In genomic region chr2:150828654-150829053, GRCm38 (mm10) we compare ENCODE assay signal across 24 mouse cellular contexts. TPM values are rescaled to one million over a fixed set of nuclear protein-coding genes. Genes with fewer than 3 reads are reported as not detected.
DNase-seq lines count a peak whose midpoint lies in the region; ATAC-seq and TF ChIP-seq lines count a peak whose summit lies in the region.
"Had no signal": no experiment of that assay in that cellular context is flagged by ENCODE, and none has a peak within 500 bp of the region (broad histone marks: within the 10 kb centered on the region; RNA-seq: fewer than 3 reads in every experiment).

No protein-coding gene starts in this region.

- intact Hi-C loops in heart, adult 2 months (cut with DNase I): no loop called here
- intact Hi-C loops in left cerebral cortex, adult 2 months (cut with DNase I): no loop called here

- no peaks in the 10 kb centered on the region for H3K79me2 ChIP-seq in heart, adult 2 months (replicated peaks; ENCODE audit: control insufficient read depth, insufficient read depth, low read length)
- H3K79me2 ChIP-seq in macrophage (ENCODE audit: inconsistent target): no peaks in the 10 kb centered on the region; the same call in 1 of the 2 replicates

- ATAC-seq in erythroblast, adult 5-6 weeks (replicated peaks; ENCODE audit: low FRiP score, poor library complexity, severe bottlenecking): no peak
- ATAC-seq: activated CD4-positive, CD25-positive, alpha-beta regulatory T cell, adult 4 months; forebrain, embryonic 13.5 days; lung, postnatal 0 days had no signal

- H3K4me3 ChIP-seq in heart, adult 2 months: no peak overlapping the region
- H3K4me3 ChIP-seq in left cerebral cortex, adult 2 months: no peak overlapping the region
- H3K4me3 ChIP-seq in ES-Bruce4 (ENCODE audit: low read depth, low read length) (no peak overlapping the region), macrophage (ENCODE audit: inconsistent target) (no peak overlapping the region)
- H3K4me3 ChIP-seq: embryonic facial prominence, embryonic 13.5 days; forebrain, embryonic 13.5 days; heart, embryonic 15.5 days; intestine, embryonic 15.5 days; limb, embryonic 12.5 days; neural tube, embryonic 15.5 days had no signal

- peaks cover 1% of the 10 kb centered on the region; the same call in 1 of the 2 replicates for H3K4me1 ChIP-seq in heart, adult 2 months (ENCODE audit: control insufficient read depth, insufficient read depth, low read length)
- H3K4me1 ChIP-seq in ES-Bruce4 (ENCODE audit: control insufficient read depth, insufficient read depth, low read length): no peaks in the 10 kb centered on the region
- H3K4me1 ChIP-seq: embryonic facial prominence, embryonic 13.5 days; forebrain, embryonic 13.5 days; heart, embryonic 15.5 days; intestine, embryonic 15.5 days; limb, embryonic 12.5 days; neural tube, embryonic 15.5 days had no signal

- no peak for TF ChIP-seq EP300 in heart, adult 2 months (IDR thresholded peaks at IDR 0.05; ENCODE audit: insufficient read depth, low read depth, low read length)
- no peak for TF ChIP-seq EP300 in ES-Bruce4 (IDR thresholded peaks at IDR 0.05; ENCODE audit: insufficient read depth, low read depth, low read length)

- 75% methylated on average over 4 of the region's 4 CpGs for WGBS in heart, adult 2 months
- 98% methylated on average over 4 of the region's 4 CpGs for WGBS in macrophage (ENCODE audit: missing documents)

- TF ChIP-seq POLR2A in heart, adult 2 months (IDR thresholded peaks at IDR 0.05; ENCODE audit: insufficient read depth, low read depth, low read length): no peak
- no peak for TF ChIP-seq POLR2A in ES-Bruce4 (IDR thresholded peaks at IDR 0.05; ENCODE audit: insufficient read depth, low read length)

- no peaks in the 10 kb centered on the region for H3K9me3 ChIP-seq in ES-Bruce4 (replicated peaks; ENCODE audit: control insufficient read depth, insufficient read depth, low read length, poor library complexity, severe bottlenecking)
- H3K9me3 ChIP-seq: embryonic facial prominence, embryonic 13.5 days; forebrain, embryonic 13.5 days; heart, embryonic 15.5 days; intestine, embryonic 15.5 days; limb, embryonic 12.5 days; neural tube, embryonic 15.5 days had no signal

- H3K27ac ChIP-seq in heart, adult 2 months: no peak overlapping the region
- no peak overlapping the region for H3K27ac ChIP-seq in left cerebral cortex, adult 2 months
- no peak overlapping the region for H3K27ac ChIP-seq in ES-Bruce4 (ENCODE audit: insufficient read depth, low read length)
- peak overlapping the region; percentile 99 for H3K27ac ChIP-seq in macrophage
- H3K27ac ChIP-seq: embryonic facial prominence, embryonic 13.5 days; forebrain, embryonic 13.5 days; heart, embryonic 15.5 days; hindbrain, embryonic 14.5 days; intestine, embryonic 15.5 days; limb, embryonic 12.5 days; neural tube, embryonic 15.5 days had no signal

- peaks cover 3% of the 10 kb centered on the region for H3K36me3 ChIP-seq in heart, adult 2 months (ENCODE audit: control insufficient read depth, insufficient read depth, low read length)
- H3K36me3 ChIP-seq in ES-Bruce4 (ENCODE audit: control insufficient read depth, insufficient read depth, low read length, poor library complexity, severe bottlenecking) (peaks cover 10% of the 10 kb centered on the region), macrophage (ENCODE audit: inconsistent target) (peaks cover 81% of the 10 kb centered on the region)

- no peak for DNase-seq in heart, adult 2 months
- DNase-seq in heart, postnatal 4 days: no peak
- no peak for DNase-seq in left cerebral cortex, adult 2 months (ENCODE audit: extremely low spot score in 1 of 2, low spot score in 2 of 2)
- DNase-seq in left cerebral cortex, adult 9 months (ENCODE audit: low spot score in 2 of 2): no peak
- no peak for DNase-seq in right cerebral cortex, adult 2 months (ENCODE audit: low spot score in 2 of 2)
- DNase-seq: adrenal gland, adult 8-10 months; cerebellum, adult 2 months; cerebellum, postnatal 25 days; embryo, embryonic 11 days; gastrocnemius, postnatal 25 days; heart, postnatal 36 days; thymus, postnatal 25 days had no signal

- no peak overlapping the region for H3K9ac ChIP-seq in heart, adult 2 months (ENCODE audit: low read depth, low read length)
- H3K9ac ChIP-seq in ES-Bruce4 (ENCODE audit: low read depth, poor library complexity, severe bottlenecking): no peak overlapping the region
- H3K9ac ChIP-seq: embryonic facial prominence, embryonic 13.5 days; forebrain, embryonic 13.5 days; heart, embryonic 15.5 days; hindbrain, embryonic 14.5 days; intestine, embryonic 15.5 days; limb, embryonic 12.5 days; neural tube, embryonic 15.5 days had no signal

- TF ChIP-seq CTCF in heart, adult 2 months (IDR thresholded peaks at IDR 0.05): peak; percentile 42
- peak; percentile 22 for TF ChIP-seq CTCF in left cerebral cortex, adult 2 months (IDR thresholded peaks at IDR 0.05)
- peak; percentile 26 for TF ChIP-seq CTCF in ES-Bruce4 (IDR thresholded peaks at IDR 0.05; ENCODE audit: low read depth, low read length)

- H3K27me3 ChIP-seq in heart, adult 2 months (ENCODE audit: control insufficient read depth, insufficient read depth, low read length): no peaks in the 10 kb centered on the region
- H3K27me3 ChIP-seq in ES-Bruce4 (ENCODE audit: control insufficient read depth, insufficient read depth, low read length, poor library complexity, severe bottlenecking): no peaks in the 10 kb centered on the region
- H3K27me3 ChIP-seq: embryonic facial prominence, embryonic 13.5 days; forebrain, embryonic 13.5 days; heart, embryonic 15.5 days; intestine, embryonic 15.5 days; limb, embryonic 12.5 days; neural tube, embryonic 15.5 days had no signal

RNA-seq across cellular contexts. Expression of gene Pygb, which starts 42.1 kb away (rescaled TPM):
- total RNA-seq in heart, adult 2 months (2021): 100 to 1,000 TPM; 448 to 514 TPM
- 343 and 518 TPM in 2 replicates for polyA plus RNA-seq in heart, adult 2 months (2012; rRNA removed)
- 100 to 1,000 TPM; 344 to 352 TPM for total RNA-seq in heart, postnatal 4 days (2021)
- total RNA-seq in left cerebral cortex, adult 2 months (2021): 100 to 1,000 TPM; 126 to 127 TPM
- 39.5 and 45.4 TPM in 2 replicates for polyA plus RNA-seq in ES-Bruce4 (2011; ENCODE audit: insufficient read depth, insufficient read length, low read depth, missing spikeins)
- total RNA-seq in macrophage (2018; cell fraction: chromatin; rRNA removed): 100 to 1,000 TPM in 1 of 26 experiments, 10 to 100 TPM in 23, 1 to 10 TPM in 2; 8.1 to 108 (median 39.3) TPM
- total RNA-seq in macrophage (2018; cell fraction: cytosol; rRNA removed): 10 to 100 TPM; 31.5 to 66.3 (median 47.1) TPM
- total RNA-seq in macrophage (2018; cell fraction: nucleus; rRNA removed): 10 to 100 TPM; 22.2 to 83.1 (median 39.5) TPM
- polyA plus RNA-seq in macrophage (2018): 44.5 to 59.8 TPM (median 50.7 TPM) in 3 replicates
- 2.1 and 2.3 TPM in 2 replicates for total RNA-seq in erythroblast, adult 5-6 weeks (2015; ENCODE audit: low replicate concordance)
- total RNA-seq in erythroblast, adult 5-6 weeks (2017; ENCODE audit: low replicate concordance): 6.6 and 8.8 TPM in 2 replicates

Comparison
In these comparisons a context has a peak if more than half of its experiments do, and no peak if none do; other contexts are left out.
1. RNA of gene Pygb, which starts 42.1 kb away (total RNA-seq): 448 to 514 TPM in heart, adult 2 months, 344 to 352 TPM in heart, postnatal 4 days and 126 to 127 TPM in left cerebral cortex, adult 2 months; 2.1 to 8.8 TPM in erythroblast, adult 5-6 weeks; every median in the first group is over 10 times any median in the second.
2. Peak in every context shown above with its lines, with median percentiles within 50 percentile points of each other: CTCF ChIP-seq.